Mouse (Mus musculus) intestine, embryonic 14.5 days (tissue): ENCODE data around the gene Sftpa1. TPM values are rescaled to one million over a fixed set of nuclear protein-coding genes. Genes with fewer than 3 reads are reported as not detected.
A peak's percentile ranks its signal among the peaks of the same experiment; 100 is the strongest.

Source experiments
- ATAC-seq: fragments of 200-750 bp; cut with Nextera tagmentation; replicated peaks from 2 replicates; pipeline ENCODE4 v1.8.0; 2017; ENCODE audit warnings: low read depth, moderate number of reproducible peaks, moderate TSS enrichment, moderate library complexity; ENCODE audit not compliant: low FRiP score, low TSS enrichment
- DNase-seq: peaks from one replicate; pipeline ENCODE4 v3.0.0-alpha.2; 2018; ENCODE audit warnings: low spot score
- H3K27ac ChIP-seq: fragments of 300-500 bp; sonication (generic); 2 replicates; pipeline ENCODE4 v1.5.1; 2014; ENCODE audit warnings: low read depth, mild to moderate bottlenecking, control low read depth
- H3K27me3 ChIP-seq: fragments of 300-500 bp; sonication (generic); replicated peaks from 2 replicates; pipeline ENCODE4 v1.6.1; 2014; ENCODE audit warnings: low read length, control low read depth; ENCODE audit not compliant: control insufficient read depth, insufficient read depth
- H3K36me3 ChIP-seq: fragments of 300-500 bp; sonication (generic); 2 replicates; pipeline ENCODE4 v1.6.1; 2014; ENCODE audit warnings: low read length, control low read depth; ENCODE audit not compliant: control insufficient read depth, insufficient read depth
- H3K4me1 ChIP-seq: fragments of 300-500 bp; sonication (generic); replicated peaks from 2 replicates; pipeline ENCODE4 v1.6.1; 2014; ENCODE audit warnings: low read length, control low read depth, mixed read lengths; ENCODE audit not compliant: control insufficient read depth, insufficient read depth
- H3K4me2 ChIP-seq: fragments of 300-500 bp; sonication (generic); 2 replicates; pipeline ENCODE4 v1.6.1; 2014; ENCODE audit warnings: low read length
- H3K4me3 ChIP-seq: fragments of 300-500 bp; sonication (generic); 2 replicates; pipeline ENCODE4 v1.5.1; 2014; ENCODE audit warnings: low read depth, low read length, control low read depth, mixed read lengths
- H3K9ac ChIP-seq: fragments of 300-500 bp; sonication (generic); 2 replicates; pipeline ENCODE4 v1.6.1; 2014; ENCODE audit warnings: mild to moderate bottlenecking, low read length
- H3K9me3 ChIP-seq: fragments of 300-500 bp; sonication (generic); 2 replicates; pipeline ENCODE4 v1.6.1; 2016; ENCODE audit warnings: low read length, control low read depth; ENCODE audit not compliant: control insufficient read depth
- WGBS: fragments of 180-500 bp; shearing (Covaris S2); extraction: QIAGEN DNeasy Blood & Tissue Kit; methylation state at CpG from one replicate; pipeline ENCODE4 v1.1.7; 2014; 5-methylcytosine and 5-hydroxymethylcytosine counted together
- polyA plus RNA-seq: library from polyadenylated mRNA; unstranded; fragments of >200 nt; fragmentation: Nextera tagmentation; extraction: Ambion mirVana; gene quantifications from 2 replicates; pipeline ENCODE4 v1.2.1, GENCODE M21; 2014

Gene Sftpa1
- polyA plus RNA-seq, 1 experiment from 2014 or later, result not detected

DNA sequence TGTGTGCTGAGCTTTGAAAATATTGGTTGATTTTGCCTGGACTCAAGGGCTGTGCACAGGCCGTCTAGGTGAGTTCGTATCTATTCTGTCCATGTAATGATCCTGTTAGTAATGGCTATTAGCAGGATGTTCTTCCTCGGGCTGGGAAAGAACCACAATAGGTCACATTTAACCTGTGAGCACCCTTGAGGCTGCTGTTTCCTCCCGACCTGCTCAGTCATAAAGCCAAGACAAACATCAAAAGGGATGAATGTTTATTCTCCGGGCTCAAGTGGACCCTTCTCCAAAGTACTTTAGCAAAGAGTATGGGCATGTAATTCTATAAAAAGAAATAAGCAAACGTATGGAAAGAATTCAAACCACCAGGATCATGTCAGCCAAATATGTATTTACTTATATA, 14.5 kb downstream of the Sftpa1 start:
- ATAC-seq, result no peak
- H3K4me3 ChIP-seq, result no peak overlapping the region

DNA sequence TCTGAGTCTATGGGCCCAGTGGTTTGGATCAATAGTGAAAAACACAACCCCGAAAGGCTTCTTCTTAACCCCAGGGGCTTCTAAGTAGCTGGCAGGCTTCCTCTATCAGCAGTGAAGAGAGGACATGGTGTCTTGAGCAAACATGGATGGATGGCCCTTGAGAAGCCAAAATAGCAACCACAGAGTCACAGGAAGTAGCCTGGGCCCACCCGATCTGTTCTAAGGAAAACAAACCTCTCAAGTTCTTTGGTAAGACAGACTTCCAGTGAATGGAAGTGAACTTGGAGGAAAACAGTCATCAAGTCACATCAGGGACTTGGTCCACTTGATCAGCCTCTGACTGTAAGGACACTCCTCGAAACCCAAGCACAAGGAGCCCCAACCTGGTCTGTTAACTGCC, 15.3 kb downstream of the Sftpa1 start:
- H3K4me1 ChIP-seq, result no peaks in the 10 kb centered on the region
- ATAC-seq (no peak), DNase-seq (no peak)
- H3K4me2 ChIP-seq, result no peak overlapping the region
- H3K27me3 ChIP-seq, result no peaks in the 10 kb centered on the region
- H3K4me3 ChIP-seq, result no peak overlapping the region
- H3K9ac ChIP-seq, result no peak overlapping the region
- no peaks in the 10 kb centered on the region for H3K9me3 ChIP-seq
- H3K36me3 ChIP-seq, result no peaks in the 10 kb centered on the region
- H3K27ac ChIP-seq, result no peak overlapping the region
- 89% methylated on average over 3 of the region's 3 CpGs for WGBS

More for the DNA sequence above, 14.5 kb downstream of the Sftpa1 start:
- no peak for DNase-seq
- no peaks in the 10 kb centered on the region for H3K36me3 ChIP-seq
- no peaks in the 10 kb centered on the region for H3K9me3 ChIP-seq
- no peak overlapping the region for H3K4me2 ChIP-seq
- no peaks in the 10 kb centered on the region for H3K27me3 ChIP-seq
- H3K4me1 ChIP-seq, result no peaks in the 10 kb centered on the region
- H3K27ac ChIP-seq, result no peak overlapping the region
- no peak overlapping the region for H3K9ac ChIP-seq
- 59% methylated on average over 6 of the region's 6 CpGs for WGBS

DNA sequence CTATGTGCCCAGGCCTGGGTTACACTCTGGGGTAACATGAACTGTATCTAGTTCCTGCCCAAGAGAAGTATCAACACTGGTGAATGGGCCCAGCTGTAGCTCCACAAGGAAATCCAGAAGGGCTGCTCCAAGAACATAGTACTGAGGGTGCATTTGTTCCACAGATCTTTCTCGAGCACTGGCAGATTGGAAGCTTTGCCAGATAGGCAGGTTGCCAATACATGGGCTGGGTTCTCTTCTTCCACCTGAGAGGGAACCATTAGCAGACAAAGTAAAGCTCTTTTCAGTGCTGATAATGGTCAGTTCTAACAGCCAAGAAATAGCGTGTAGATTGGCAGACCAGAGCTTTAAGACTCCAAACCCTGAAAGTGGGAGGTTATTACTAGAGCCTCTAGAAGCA, 15.8 kb downstream of the Sftpa1 start:
- Histone ChIP-seq H3K36me3 (no peaks in the 10 kb centered on the region), H3K4me3 (no peak overlapping the region), H3K4me1 (no peaks in the 10 kb centered on the region), H3K9ac (no peak overlapping the region), H3K9me3 (no peaks in the 10 kb centered on the region), H3K27ac (no peak overlapping the region), H3K27me3 (no peaks in the 10 kb centered on the region), H3K4me2 (no peak overlapping the region)
- 89% methylated on average over 2 of the region's 2 CpGs for WGBS
- ATAC-seq (no peak), DNase-seq (no peak)

DNA sequence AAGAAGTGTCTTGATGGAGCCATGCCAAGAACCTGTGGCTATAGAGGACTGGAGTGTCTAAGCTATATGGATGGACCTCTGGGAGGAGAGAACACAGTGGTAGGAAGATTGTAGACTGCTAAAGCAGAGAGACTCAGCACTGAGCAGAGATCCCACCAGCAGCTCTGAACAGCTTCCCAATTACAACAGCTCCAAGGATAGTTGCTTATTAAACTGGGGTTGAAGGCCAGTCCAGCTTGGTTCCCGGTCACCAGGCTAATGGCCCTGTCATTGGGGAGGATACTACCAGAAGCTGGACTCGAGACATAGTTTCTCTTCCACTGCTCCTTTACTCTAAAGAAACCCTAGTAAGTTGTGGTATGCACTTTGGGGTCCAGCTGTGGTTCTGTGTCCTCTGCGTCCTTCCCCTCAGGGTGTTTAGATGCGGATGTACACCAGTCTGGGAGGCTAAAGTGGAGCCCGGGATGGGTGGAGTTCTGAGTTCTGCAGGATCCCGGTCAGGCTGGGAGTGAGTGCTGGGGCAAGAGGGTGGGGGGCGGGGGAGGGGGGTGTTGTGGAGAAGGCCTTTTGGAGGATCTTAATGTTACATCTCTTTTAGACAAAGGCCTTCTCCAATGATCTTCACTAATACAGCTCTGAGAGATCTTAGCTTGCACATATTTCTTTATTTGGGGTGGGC, 19.8 kb downstream of the Sftpa1 start, which contains the start of gene Mbl1:
Mbl1 (plus strand) TSS at position 239 of the 679 bp plus-strand sequence.
- Histone ChIP-seq H3K4me2 (no peak within 1 kb of the TSS), H3K9me3 (no peaks in the 10 kb centered on the region), H3K4me3 (no peak within 1 kb of the TSS), H3K36me3 (no peaks in the 10 kb centered on the region), H3K9ac (no peak within 1 kb of the TSS), H3K27ac (no peak within 1 kb of the TSS), H3K27me3 (no peaks in the 10 kb centered on the region), H3K4me1 (no peaks in the 10 kb centered on the region)
- 82% methylated on average over 7 of the region's 7 CpGs for WGBS
- DNase-seq (no peak), ATAC-seq (no peak)

DNA sequence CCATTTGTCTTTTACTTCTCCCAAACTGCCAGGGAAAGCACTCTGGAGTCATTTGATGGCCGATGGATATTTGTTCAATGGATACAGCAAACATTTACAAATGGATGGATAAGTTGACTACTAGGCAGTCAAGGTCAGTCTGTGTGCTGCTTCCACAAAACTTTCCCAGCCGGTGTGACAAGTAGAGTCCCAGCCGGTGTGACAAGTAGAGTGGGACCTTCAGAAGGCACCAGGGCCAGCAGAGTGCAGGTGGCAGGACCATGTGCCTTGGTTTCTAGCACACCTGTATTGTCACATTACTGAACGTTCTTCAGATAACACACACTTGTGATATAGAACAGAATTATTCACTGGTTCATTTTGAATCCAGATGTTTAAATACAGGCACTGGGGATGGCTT, 28.5 kb downstream of the Sftpa1 start:
- H3K9ac ChIP-seq, result no peak overlapping the region
- H3K27ac ChIP-seq, result no peak overlapping the region
- DNase-seq (no peak), ATAC-seq (no peak)
- no peaks in the 10 kb centered on the region for H3K36me3 ChIP-seq
- H3K4me2 ChIP-seq, result no peak overlapping the region
- no peaks in the 10 kb centered on the region for H3K9me3 ChIP-seq
- no peak overlapping the region for H3K4me3 ChIP-seq
- H3K4me1 ChIP-seq, result no peaks in the 10 kb centered on the region
- 73% methylated on average over 4 of the region's 4 CpGs for WGBS
- no peaks in the 10 kb centered on the region for H3K27me3 ChIP-seq

DNA sequence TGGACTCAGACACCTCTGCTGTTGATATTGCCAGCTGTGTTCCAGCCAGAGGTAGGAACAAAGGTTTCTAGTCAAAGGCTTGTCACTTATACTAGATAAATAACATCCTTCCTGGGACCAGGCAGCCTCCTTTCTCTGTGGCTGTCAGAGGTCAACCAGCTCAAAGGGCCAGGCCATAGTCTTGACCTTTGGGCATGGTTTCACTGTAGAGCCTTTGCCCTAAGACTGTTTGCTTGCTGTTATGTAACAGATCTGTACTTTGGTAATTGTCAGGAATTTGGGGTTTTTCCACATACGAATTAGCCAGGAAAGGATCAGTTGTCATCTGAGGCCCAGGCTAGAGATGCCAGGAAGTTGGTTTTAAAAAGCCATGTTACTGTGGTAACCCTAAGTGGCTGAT, 29.2 kb downstream of the Sftpa1 start:
- ATAC-seq (no peak), DNase-seq (no peak)
- no peak overlapping the region for H3K9ac ChIP-seq
- H3K4me3 ChIP-seq, result no peak overlapping the region
- H3K27me3 ChIP-seq, result no peaks in the 10 kb centered on the region
- H3K27ac ChIP-seq, result no peak overlapping the region
- H3K4me1 ChIP-seq, result no peaks in the 10 kb centered on the region
- 32% methylated on average over 1 of the region's 1 CpGs for WGBS
- H3K9me3 ChIP-seq, result no peaks in the 10 kb centered on the region
- H3K36me3 ChIP-seq, result no peaks in the 10 kb centered on the region
- H3K4me2 ChIP-seq, result no peak overlapping the region

DNA sequence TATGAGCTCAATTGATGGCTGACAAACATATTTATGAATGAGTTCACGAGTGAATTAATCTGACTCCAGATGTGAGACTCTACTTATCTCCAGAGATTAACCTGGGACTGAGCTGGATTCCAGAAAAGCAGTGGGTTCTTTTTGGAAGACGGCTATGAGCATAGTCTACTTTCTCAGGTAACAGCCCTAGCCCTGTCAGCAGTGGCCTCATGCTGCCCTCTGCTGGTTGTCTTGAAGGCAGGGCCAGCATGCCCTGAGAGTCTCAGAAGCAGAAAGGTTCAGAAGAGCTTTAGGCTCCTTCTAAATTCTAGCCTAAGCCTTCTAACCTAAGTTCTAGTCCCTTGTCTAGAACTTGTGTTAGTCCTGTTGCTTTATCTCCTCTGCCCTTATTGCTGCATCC, 31.1 kb downstream of the Sftpa1 start:
- DNase-seq, result peak; percentile 61
- ATAC-seq, result no peak
- 22% methylated on average over 2 of the region's 2 CpGs for WGBS

DNA sequence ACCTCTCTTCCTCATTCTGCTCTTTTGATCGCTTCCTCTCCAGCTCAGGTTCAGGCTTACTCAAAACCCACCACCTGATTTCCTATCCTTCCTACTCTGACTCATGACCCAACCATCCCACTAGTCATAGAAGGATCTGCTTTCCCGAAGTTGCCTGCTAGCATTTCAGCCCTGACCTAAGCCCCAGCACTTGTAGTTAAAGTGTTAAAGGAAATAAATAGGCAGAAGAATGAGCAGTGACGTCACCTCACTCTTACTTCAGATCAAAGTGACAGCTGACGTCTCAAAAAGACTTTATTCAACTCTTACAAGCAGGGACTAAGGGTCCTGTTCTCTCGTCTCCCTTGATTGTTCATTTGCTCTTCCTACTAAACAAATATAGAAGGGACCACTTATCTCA, 35.7 kb downstream of the Sftpa1 start:
- H3K9me3 ChIP-seq, result no peaks in the 10 kb centered on the region
- no peak overlapping the region for H3K9ac ChIP-seq
- DNase-seq, result no peak
- no peaks in the 10 kb centered on the region for H3K4me1 ChIP-seq
- no peak overlapping the region for H3K27ac ChIP-seq
- no peaks in the 10 kb centered on the region for H3K27me3 ChIP-seq
- ATAC-seq, result no peak
- WGBS, result 56% methylated on average over 5 of the region's 5 CpGs
- no peak overlapping the region for H3K4me2 ChIP-seq
- H3K4me3 ChIP-seq, result no peak overlapping the region
- no peaks in the 10 kb centered on the region for H3K36me3 ChIP-seq

More for the DNA sequence above, 31.1 kb downstream of the Sftpa1 start:
- H3K27ac ChIP-seq, result no peak overlapping the region
- H3K4me2 ChIP-seq, result no peak overlapping the region
- no peaks in the 10 kb centered on the region for H3K27me3 ChIP-seq
- no peak overlapping the region for H3K9ac ChIP-seq
- no peaks in the 10 kb centered on the region for H3K4me1 ChIP-seq
- no peak overlapping the region for H3K4me3 ChIP-seq
- no peaks in the 10 kb centered on the region for H3K9me3 ChIP-seq
- no peaks in the 10 kb centered on the region for H3K36me3 ChIP-seq

DNA sequence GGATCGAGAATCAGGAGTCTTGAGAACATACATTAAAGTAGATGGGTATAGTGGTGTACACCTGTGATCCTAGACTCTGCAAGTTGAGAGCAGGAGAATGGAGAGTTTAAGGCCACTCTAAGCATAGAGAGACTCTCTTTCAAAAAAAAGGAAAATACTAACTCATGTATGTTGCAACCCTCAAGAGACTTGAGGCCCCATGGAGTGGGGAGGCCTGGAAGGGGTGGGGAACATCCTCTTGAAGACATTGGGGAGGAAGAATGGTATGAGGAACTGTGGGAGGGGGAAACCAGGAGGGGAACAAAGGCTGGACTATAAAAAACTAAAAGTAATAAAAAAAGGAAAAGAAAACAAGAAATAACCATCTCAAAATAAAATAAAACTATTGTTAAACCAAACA, 37.0 kb downstream of the Sftpa1 start:
- Histone ChIP-seq H3K27ac (no peak overlapping the region), H3K27me3 (no peaks in the 10 kb centered on the region), H3K9me3 (no peaks in the 10 kb centered on the region), H3K4me1 (no peaks in the 10 kb centered on the region), H3K4me3 (no peak overlapping the region), H3K9ac (no peak overlapping the region), H3K36me3 (no peaks in the 10 kb centered on the region), H3K4me2 (no peak overlapping the region)
- 96% methylated on average over 1 of the region's 1 CpGs for WGBS
- DNase-seq, result no peak
- ATAC-seq, result no peak
